Mouse (Mus musculus) embryonic facial prominence, embryonic 11.5 days (tissue): ENCODE measurements around the gene Mycbp2. TPM values are rescaled to one million over a fixed set of nuclear protein-coding genes. Genes with fewer than 3 reads are reported as not detected.

Experiments used
- ATAC-seq: fragments of 200-750 bp; cut with Nextera tagmentation; replicated peaks from 2 replicates; pipeline ENCODE4 v1.8.0; 2017; ENCODE audit warnings: low read depth; ENCODE audit not compliant: insufficient number of reproducible peaks, low FRiP score, low TSS enrichment
- DNase-seq: peaks from one replicate; pipeline ENCODE4 v3.0.0-alpha.2; 2015; ENCODE audit warnings: low spot score
- H3K27ac ChIP-seq: fragments of 300-500 bp; sonication (generic); replicated peaks from 2 replicates; pipeline ENCODE4 v1.5.1; 2014; ENCODE audit warnings: mild to moderate bottlenecking, low read depth, low read length, control low read depth
- H3K27me3 ChIP-seq: fragments of 300-500 bp; sonication (generic); 2 replicates; pipeline ENCODE4 v1.6.1; 2014; ENCODE audit warnings: mild to moderate bottlenecking, low read length, moderate library complexity, mixed read lengths; ENCODE audit not compliant: control insufficient read depth, insufficient read depth
- H3K36me3 ChIP-seq: fragments of 300-500 bp; sonication (generic); replicated peaks from 2 replicates; pipeline ENCODE4 v1.6.1; 2014; ENCODE audit warnings: low read depth, mild to moderate bottlenecking, low read length, moderate library complexity, mixed read lengths; ENCODE audit not compliant: control insufficient read depth, insufficient read depth
- H3K4me1 ChIP-seq: fragments of 300-500 bp; sonication (generic); 2 replicates; pipeline ENCODE4 v1.6.1; 2014; ENCODE audit warnings: low read length, mixed read lengths; ENCODE audit not compliant: control insufficient read depth, insufficient read depth
- H3K4me2 ChIP-seq: fragments of 300-500 bp; sonication (generic); 2 replicates; pipeline ENCODE4 v1.6.1; 2014; ENCODE audit warnings: low read depth, mild to moderate bottlenecking, control low read depth, low read length, moderate library complexity
- H3K4me3 ChIP-seq: fragments of 300-500 bp; sonication (generic); 2 replicates; pipeline ENCODE4 v1.5.1; 2014; ENCODE audit warnings: low read depth, low read length, control low read depth
- H3K9ac ChIP-seq: fragments of 300-500 bp; sonication (generic); replicated peaks from 2 replicates; pipeline ENCODE4 v1.6.1; 2014; ENCODE audit warnings: mild to moderate bottlenecking, control low read depth, low read length
- H3K9me3 ChIP-seq: fragments of 300-500 bp; sonication (generic); replicated peaks from 2 replicates; pipeline ENCODE4 v1.6.1; 2016; ENCODE audit warnings: mild to moderate bottlenecking, low read length, inconsistent platforms, mixed read lengths; ENCODE audit not compliant: control insufficient read depth
- WGBS: fragments of 180-500 bp; shearing (Covaris S2); extraction: QIAGEN DNeasy Blood & Tissue Kit; methylation state at CpG from one replicate; pipeline ENCODE4 v1.1.7; 2014; 5-methylcytosine and 5-hydroxymethylcytosine counted together
- polyA plus RNA-seq: library from polyadenylated mRNA; unstranded; fragments of >200 nt; fragmentation: Nextera tagmentation; extraction: Ambion mirVana; gene quantifications from 2 replicates; pipeline ENCODE4 v1.2.1, GENCODE M21; 2014

Mycbp2 gene
- polyA plus RNA-seq, 1 experiment from 2014 or later = 19.2 TPM

DNA sequence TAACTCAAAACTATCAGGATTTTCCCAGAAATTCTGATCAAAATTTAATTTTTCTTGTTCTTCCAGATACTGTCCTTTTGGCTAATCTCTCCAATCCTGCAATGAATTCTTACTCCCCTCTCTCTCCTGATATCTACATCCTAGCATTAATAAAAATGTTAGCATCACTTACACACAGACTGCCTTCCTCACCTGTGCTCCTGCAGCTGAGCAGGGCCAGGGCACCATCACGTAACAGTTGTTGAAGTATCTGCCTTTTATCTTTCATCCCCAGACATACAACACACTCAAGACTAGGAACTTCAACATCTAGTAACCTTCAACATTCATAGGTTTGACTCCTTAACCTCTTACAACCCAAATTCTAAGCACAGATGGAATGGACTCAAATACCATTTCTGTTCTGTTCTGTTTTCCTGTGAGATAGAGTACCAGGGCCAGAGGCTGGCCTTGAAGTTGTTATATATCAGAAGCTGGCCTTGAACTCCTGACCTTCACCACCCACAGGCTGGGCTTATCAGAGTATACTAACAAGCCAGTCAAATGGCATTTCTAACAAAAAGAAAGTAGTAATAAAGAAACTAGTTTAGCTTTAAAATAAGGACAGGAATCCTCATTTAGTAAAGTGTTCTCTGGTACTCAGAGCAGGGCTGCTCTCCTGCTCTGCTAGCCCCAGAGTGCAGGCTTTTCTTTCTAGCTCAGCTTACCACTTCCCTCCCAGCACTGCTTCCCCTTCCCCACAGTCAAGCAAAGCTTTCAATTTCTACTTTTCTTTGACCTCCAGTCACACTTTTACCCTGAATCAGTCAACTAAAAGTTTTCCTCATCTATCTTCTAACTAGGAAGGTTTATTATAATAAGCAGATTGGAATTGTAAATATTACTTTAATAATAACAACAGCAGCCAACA, 5.0 kb downstream of the Mycbp2 start:
- WGBS = 83% methylated on average over 1 of the region's 1 CpGs
- no peaks in the 10 kb centered on the region for H3K36me3 ChIP-seq
- H3K4me2 ChIP-seq = no peak overlapping the region
- H3K9me3 ChIP-seq = no peaks in the 10 kb centered on the region
- H3K27me3 ChIP-seq = no peaks in the 10 kb centered on the region
- DNase-seq (no peak), ATAC-seq (no peak)
- no peaks in the 10 kb centered on the region for H3K4me1 ChIP-seq
- no peak overlapping the region for H3K4me3 ChIP-seq
- no peak overlapping the region for H3K27ac ChIP-seq
- no peak overlapping the region for H3K9ac ChIP-seq

DNA sequence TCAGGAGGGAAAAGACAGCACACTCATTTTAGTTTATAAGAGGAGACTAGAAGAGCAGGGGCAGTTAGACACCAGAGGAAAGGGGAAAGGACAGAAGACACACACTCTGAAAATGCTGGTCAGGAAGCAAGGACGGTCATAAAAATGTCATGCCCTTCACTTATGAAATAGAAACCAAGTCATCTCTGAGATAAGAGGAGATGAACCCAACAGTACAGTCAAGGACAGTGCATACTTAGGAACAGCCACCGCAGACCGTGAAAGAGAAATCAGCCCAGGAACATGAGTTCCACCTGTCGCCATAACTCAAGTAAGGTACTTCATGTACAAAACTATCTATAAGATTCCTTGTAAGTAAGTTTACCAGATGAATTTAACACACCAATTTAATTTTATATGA, 33.7 kb downstream of the Mycbp2 start:
- WGBS = 96% methylated on average over 4 of the region's 4 CpGs
- Histone ChIP-seq H3K27me3 (no peaks in the 10 kb centered on the region), H3K9me3 (no peaks in the 10 kb centered on the region), H3K4me1 (no peaks in the 10 kb centered on the region), H3K4me2 (no peak overlapping the region), H3K9ac (no peak overlapping the region), H3K27ac (no peak overlapping the region), H3K4me3 (no peak overlapping the region), H3K36me3 (peaks cover 5% of the 10 kb centered on the region)
- DNase-seq = no peak
- ATAC-seq = no peak

DNA sequence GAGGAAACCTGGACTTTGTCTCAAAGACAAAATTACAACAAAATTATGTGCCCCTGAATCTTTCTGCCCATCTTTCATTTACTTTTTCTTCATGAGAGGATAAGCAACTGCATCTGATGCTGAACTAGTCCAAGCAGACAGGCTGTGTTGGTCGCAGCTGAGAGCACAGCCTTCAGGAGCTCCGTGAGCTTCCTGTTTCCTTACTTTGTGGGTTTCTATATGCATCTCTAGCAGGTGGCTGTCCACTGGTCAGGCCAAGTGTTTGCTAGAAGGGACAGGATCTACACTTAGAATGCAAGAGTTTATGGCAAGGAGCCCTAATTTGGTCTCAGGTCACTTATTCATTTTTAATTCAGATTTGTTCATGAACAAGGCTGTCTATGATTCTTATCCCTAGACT, 50.4 kb downstream of the Mycbp2 start:
- Histone ChIP-seq H3K9me3 (no peaks in the 10 kb centered on the region), H3K27me3 (no peaks in the 10 kb centered on the region)

DNA sequence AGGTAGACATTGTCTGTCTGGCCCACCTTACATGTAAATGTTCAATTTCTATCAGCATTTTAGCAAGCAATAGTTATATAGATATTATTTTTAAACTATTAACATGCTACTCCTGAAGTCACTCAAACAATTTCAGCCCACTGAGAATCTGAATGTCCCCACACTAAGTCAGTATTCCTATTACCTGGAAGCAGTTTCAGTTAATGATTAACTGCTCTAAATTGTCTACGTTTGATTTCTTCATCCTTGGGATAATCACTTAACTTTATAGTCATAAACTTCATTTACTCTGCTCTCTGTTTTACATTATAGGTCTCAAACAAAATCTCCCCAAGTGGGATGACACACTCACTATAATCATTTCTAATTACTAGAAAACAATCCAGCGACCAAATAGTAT, 60.0 kb downstream of the Mycbp2 start:
- Histone ChIP-seq H3K27ac (no peak overlapping the region), H3K4me2 (no peak overlapping the region), H3K36me3 (no peaks in the 10 kb centered on the region; the same call in 1 of the 2 replicates), H3K27me3 (no peaks in the 10 kb centered on the region), H3K4me3 (no peak overlapping the region), H3K4me1 (no peaks in the 10 kb centered on the region), H3K9me3 (no peaks in the 10 kb centered on the region), H3K9ac (no peak overlapping the region)
- 86% methylated on average over 2 of the region's 2 CpGs for WGBS
- ATAC-seq = no peak
- DNase-seq = no peak

More for the DNA sequence above, 50.4 kb downstream of the Mycbp2 start:
- ATAC-seq (no peak), DNase-seq (no peak)
- Histone ChIP-seq H3K4me3 (no peak overlapping the region), H3K4me2 (no peak overlapping the region), H3K27ac (no peak overlapping the region), H3K36me3 (peaks cover 2% of the 10 kb centered on the region; the same call in 1 of the 2 replicates), H3K4me1 (no peaks in the 10 kb centered on the region), H3K9ac (no peak overlapping the region)
- WGBS = 97% methylated on average over 2 of the region's 2 CpGs

DNA sequence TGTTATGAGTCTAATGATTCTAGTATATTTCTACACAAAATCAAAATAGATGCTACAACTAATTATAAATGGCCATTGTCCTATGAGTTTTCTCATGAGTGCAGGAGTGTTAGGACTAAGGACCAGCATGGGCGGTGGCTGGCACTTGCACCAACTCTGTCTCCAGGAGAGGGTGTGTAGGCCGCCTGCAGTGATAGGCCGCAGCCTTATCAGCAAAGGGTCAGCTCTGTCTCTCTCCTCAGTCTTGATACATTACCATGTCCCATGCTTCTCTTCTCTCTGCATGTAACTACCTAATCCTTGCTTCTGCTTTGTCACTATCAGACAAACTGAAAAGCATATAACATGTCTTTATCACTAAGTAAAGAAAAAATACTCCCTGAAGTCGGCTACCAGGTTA, 69.9 kb downstream of the Mycbp2 start:
- no peak for ATAC-seq
- WGBS = 93% methylated on average over 4 of the region's 4 CpGs

DNA sequence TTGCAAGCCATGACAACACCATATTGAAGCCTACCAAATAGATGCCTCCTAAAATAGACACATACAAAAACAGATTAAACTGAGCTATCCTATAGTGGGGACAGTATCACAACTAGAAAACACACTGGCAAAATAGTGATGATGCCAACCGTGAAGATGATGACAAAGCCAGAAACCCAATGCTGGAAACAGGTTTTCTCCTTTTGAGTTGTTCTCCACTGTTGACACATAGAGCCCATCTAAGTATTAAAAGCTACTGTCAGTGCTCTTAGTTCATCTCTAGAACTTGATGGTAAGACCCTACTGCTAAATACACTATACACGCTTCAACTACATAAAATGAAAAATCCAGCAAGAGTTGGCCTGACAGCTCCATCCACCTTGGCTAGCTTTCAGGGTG, 86.2 kb downstream of the Mycbp2 start:
- H3K9me3 ChIP-seq = no peaks in the 10 kb centered on the region
- no peak overlapping the region for H3K27ac ChIP-seq
- no peak for ATAC-seq
- DNase-seq = no peak
- H3K36me3 ChIP-seq = no peaks in the 10 kb centered on the region; the same call in 1 of the 2 replicates
- H3K4me3 ChIP-seq = no peak overlapping the region
- no peaks in the 10 kb centered on the region for H3K27me3 ChIP-seq
- no peaks in the 10 kb centered on the region for H3K4me1 ChIP-seq
- no peak overlapping the region for H3K9ac ChIP-seq
- H3K4me2 ChIP-seq = no peak overlapping the region
- WGBS = 94% methylated on average over 2 of the region's 2 CpGs

More for the DNA sequence above, 69.9 kb downstream of the Mycbp2 start:
- H3K4me1 ChIP-seq = no peaks in the 10 kb centered on the region
- H3K9me3 ChIP-seq = no peaks in the 10 kb centered on the region
- no peak for DNase-seq
- H3K27ac ChIP-seq = no peak overlapping the region
- no peak overlapping the region for H3K4me2 ChIP-seq
- H3K27me3 ChIP-seq = no peaks in the 10 kb centered on the region
- no peak overlapping the region for H3K9ac ChIP-seq
- no peak overlapping the region for H3K4me3 ChIP-seq
- no peaks in the 10 kb centered on the region for H3K36me3 ChIP-seq

DNA sequence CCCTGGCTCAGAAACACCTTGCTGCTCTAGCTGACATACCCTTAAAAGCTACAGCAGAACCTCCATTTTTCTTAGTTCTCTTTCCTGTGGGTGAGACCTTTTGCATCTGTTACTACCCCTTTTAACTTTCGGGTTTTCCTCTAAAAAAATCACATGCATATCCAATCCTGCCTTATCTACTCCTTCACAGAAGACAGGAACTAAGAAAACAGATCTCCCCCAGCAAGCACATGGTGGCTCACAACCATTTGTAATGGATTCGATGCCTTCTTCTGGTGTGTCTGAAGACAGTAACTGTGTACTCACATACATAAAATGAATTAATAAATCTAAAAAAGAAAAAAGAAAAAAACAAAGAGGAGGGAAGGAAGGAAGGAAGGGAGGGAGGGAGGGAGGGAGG, 87.9 kb downstream of the Mycbp2 start:
- Histone ChIP-seq H3K36me3 (no peaks in the 10 kb centered on the region; the same call in 1 of the 2 replicates), H3K9me3 (no peaks in the 10 kb centered on the region), H3K27ac (no peak overlapping the region), H3K9ac (no peak overlapping the region), H3K27me3 (no peaks in the 10 kb centered on the region), H3K4me3 (no peak overlapping the region), H3K4me1 (no peaks in the 10 kb centered on the region), H3K4me2 (no peak overlapping the region)
- ATAC-seq (no peak), DNase-seq (no peak)
- 95% methylated on average over 2 of the region's 2 CpGs for WGBS

DNA sequence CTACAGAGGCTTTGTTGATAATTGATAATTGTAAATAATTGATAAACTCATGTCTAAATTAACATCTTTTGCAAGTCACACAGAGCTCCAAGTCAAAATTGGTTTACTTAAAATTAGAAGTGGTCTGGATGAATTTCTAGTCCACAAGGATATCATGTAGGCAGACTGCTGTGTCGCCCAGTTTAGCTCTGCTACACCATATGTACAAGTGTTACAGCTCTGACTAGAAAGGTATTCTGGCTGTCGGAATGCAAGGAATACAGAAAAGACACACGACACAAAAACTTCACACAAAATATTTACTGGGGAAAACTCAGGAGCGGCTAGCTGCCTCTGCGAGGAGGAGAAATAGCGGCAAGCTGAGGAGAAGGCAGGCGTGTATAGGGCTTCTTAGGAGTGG, 89.7 kb downstream of the Mycbp2 start:
- WGBS = 94% methylated on average over 7 of the region's 7 CpGs
- ATAC-seq = no peak
- H3K4me3 ChIP-seq = no peak overlapping the region

More for the DNA sequence above, 89.7 kb downstream of the Mycbp2 start:
- no peak overlapping the region for H3K27ac ChIP-seq
- H3K9me3 ChIP-seq = no peaks in the 10 kb centered on the region
- H3K4me2 ChIP-seq = no peak overlapping the region
- no peaks in the 10 kb centered on the region for H3K27me3 ChIP-seq
- H3K9ac ChIP-seq = no peak overlapping the region
- no peaks in the 10 kb centered on the region; the same call in 1 of the 2 replicates for H3K36me3 ChIP-seq
- no peak for DNase-seq
- no peaks in the 10 kb centered on the region for H3K4me1 ChIP-seq
